Mouse (Mus musculus): ENCODE data around the gene BC049730. TPM values are rescaled to one million over a fixed set of nuclear protein-coding genes. Genes with fewer than 3 reads are reported as not detected.

Gene BC049730
- polyA plus RNA-seq, 2 experiments from 2014 or later, result not detected

Other genes starting within 250 kb of the BC049730 start
- 1 to 10 TPM in 1 of 2 experiments, under 1 TPM in 1; 0.66 to 5.8 TPM for gene Plaur, start 246.8 kb upstream of the BC049730 start, polyA plus RNA-seq (2017; shearing (Covaris generic))
- gene Cadm4, start 227.2 kb upstream of the BC049730 start, polyA plus RNA-seq (2017; shearing (Covaris generic)), result not detected
- under 1 TPM in 1 of 2 experiments, not detected in 1; 0.56 TPM for gene Zfp428, start 202.2 kb upstream of the BC049730 start, polyA plus RNA-seq (2017; shearing (Covaris generic))
- not detected for gene AC161166.1, start 196.8 kb upstream of the BC049730 start, polyA plus RNA-seq (2017; shearing (Covaris generic))
- gene Irgq, start 178.6 kb upstream of the BC049730 start, polyA plus RNA-seq (2017; shearing (Covaris generic)), result 1 to 10 TPM in 1 of 2 experiments, under 1 TPM in 1; 0.68 to 1.5 TPM
- gene Pinlyp, start 163.1 kb upstream of the BC049730 start, polyA plus RNA-seq (2017; shearing (Covaris generic)), result not detected
- gene Xrcc1, start 163.0 kb upstream of the BC049730 start, polyA plus RNA-seq (2017; shearing (Covaris generic)), result 10 to 100 TPM; 35.3 to 46.2 TPM
- 10 to 100 TPM; 13.8 to 19.6 TPM for gene Ethe1, start 121.7 kb upstream of the BC049730 start, polyA plus RNA-seq (2017; shearing (Covaris generic))
- under 1 TPM in 1 of 2 experiments, not detected in 1; 0.31 TPM for gene Zfp575, start 121.6 kb upstream of the BC049730 start, polyA plus RNA-seq (2017; shearing (Covaris generic))
- gene Phldb3, start 98.5 kb upstream of the BC049730 start, polyA plus RNA-seq (2017; shearing (Covaris generic)), result under 1 TPM in 1 of 2 experiments, not detected in 1; 0.90 TPM
- gene Lypd3, start 72.7 kb upstream of the BC049730 start, polyA plus RNA-seq (2017; shearing (Covaris generic)), result not detected
- not detected for gene Tex101, start 32.6 kb upstream of the BC049730 start, polyA plus RNA-seq (2017; shearing (Covaris generic))
- not detected for gene Gm4763, start 17.7 kb downstream of the BC049730 start, polyA plus RNA-seq (2017; shearing (Covaris generic))
- gene Cd177, start 51.1 kb downstream of the BC049730 start, polyA plus RNA-seq (2017; shearing (Covaris generic)), result not detected
- not detected for gene Ceacam10, start 68.0 kb downstream of the BC049730 start, polyA plus RNA-seq (2017; shearing (Covaris generic))
- 10 to 100 TPM; 22.4 to 44.8 TPM for gene Gm9844, start 153.0 kb downstream of the BC049730 start, polyA plus RNA-seq (2017; shearing (Covaris generic))
- gene Lypd4, start 160.7 kb downstream of the BC049730 start, polyA plus RNA-seq (2017; shearing (Covaris generic)), result not detected
- not detected for gene Dmrtc2, start 160.8 kb downstream of the BC049730 start, polyA plus RNA-seq (2017; shearing (Covaris generic))
- gene Rps19, start 175.1 kb downstream of the BC049730 start, polyA plus RNA-seq (2017; shearing (Covaris generic)), result over 10,000 TPM; 12,099 to 13,283 TPM
- gene Cd79a, start 188.1 kb downstream of the BC049730 start, polyA plus RNA-seq (2017; shearing (Covaris generic)), result 10 to 100 TPM in 1 of 2 experiments, 1 to 10 TPM in 1; 2.2 to 28.9 TPM
- 100 to 1,000 TPM; 166 to 183 TPM for gene Arhgef1, start 193.7 kb downstream of the BC049730 start, polyA plus RNA-seq (2017; shearing (Covaris generic))
- not detected for gene Gm4881, start 235.3 kb downstream of the BC049730 start, polyA plus RNA-seq (2017; shearing (Covaris generic))

Data from CD4-positive, CD25-positive, alpha-beta regulatory T cell, adult 4 months (primary cell).